ENCODE assay signal across 13 mouse cellular contexts in genomic region chr7:56460814-56461520, GRCm38 (mm10).
DNase-seq lines count a peak whose midpoint lies in the region; ATAC-seq lines count a peak whose summit lies in the region.
"Had no signal": no experiment of that assay in that cellular context is flagged by ENCODE, and none has a peak within 500 bp of the region (broad histone marks: within the 10 kb centered on the region; RNA-seq: fewer than 3 reads in every experiment).

No protein-coding gene starts in this region.

- H3K27ac ChIP-seq in hindbrain, embryonic 11.5 days (ENCODE audit: low read depth, low read length) = no peak overlapping the region
- no peak overlapping the region for H3K27ac ChIP-seq in hindbrain, embryonic 10.5 days
- H3K27ac ChIP-seq in midbrain, embryonic 13.5 days = no peak overlapping the region
- no peak overlapping the region for H3K27ac ChIP-seq in midbrain, embryonic 15.5 days
- H3K27ac ChIP-seq in forebrain, embryonic 16.5 days (ENCODE audit: low read length) = no peak overlapping the region
- H3K27ac ChIP-seq in kidney, embryonic 14.5 days (ENCODE audit: low read depth, low read length) = no peak overlapping the region
- H3K27ac ChIP-seq: liver, embryonic 15.5 days had no signal

- H3K36me3 ChIP-seq in hindbrain, embryonic 11.5 days (ENCODE audit: control insufficient read depth, insufficient read depth, low read length) = no peaks in the 10 kb centered on the region
- H3K36me3 ChIP-seq in hindbrain, embryonic 10.5 days = no peaks in the 10 kb centered on the region
- H3K36me3 ChIP-seq in midbrain, embryonic 13.5 days = no peaks in the 10 kb centered on the region
- no peaks in the 10 kb centered on the region for H3K36me3 ChIP-seq in midbrain, embryonic 15.5 days (replicated peaks)
- no peaks in the 10 kb centered on the region for H3K36me3 ChIP-seq in forebrain, embryonic 16.5 days (ENCODE audit: control insufficient read depth, insufficient read depth)
- no peaks in the 10 kb centered on the region for H3K36me3 ChIP-seq in kidney, embryonic 14.5 days (ENCODE audit: control insufficient read depth, insufficient read depth, low read length)
- H3K36me3 ChIP-seq: liver, embryonic 15.5 days had no signal

- peak; percentile 3 for DNase-seq in hindbrain, embryonic 11.5 days (ENCODE audit: low spot score)
- DNase-seq in hindbrain, embryonic 10.5 days (ENCODE audit: low spot score) = no peak
- DNase-seq in right cerebral cortex, postnatal 10 days (ENCODE audit: low spot score in 2 of 2) = peak; percentile 37 to 45
- DNase-seq in ovary, adult 18-20 months (ENCODE audit: low spot score) = no peak
- DNase-seq: cerebellum, adult 8-10 months; gastrocnemius, postnatal 25 days had no signal

- WGBS in hindbrain, embryonic 11.5 days = 79% methylated on average over 4 of the region's 4 CpGs
- WGBS in hindbrain, embryonic 10.5 days = 78% methylated on average over 4 of the region's 4 CpGs
- WGBS in midbrain, embryonic 13.5 days = 82% methylated on average over 4 of the region's 4 CpGs
- 81% methylated on average over 4 of the region's 4 CpGs for WGBS in midbrain, embryonic 15.5 days
- 83% methylated on average over 4 of the region's 4 CpGs for WGBS in forebrain, embryonic 16.5 days
- 83% methylated on average over 4 of the region's 4 CpGs for WGBS in kidney, embryonic 14.5 days

- H3K9me3 ChIP-seq in hindbrain, embryonic 11.5 days (ENCODE audit: control insufficient read depth, low read length) = no peaks in the 10 kb centered on the region
- H3K9me3 ChIP-seq in hindbrain, embryonic 10.5 days = no peaks in the 10 kb centered on the region
- no peaks in the 10 kb centered on the region for H3K9me3 ChIP-seq in midbrain, embryonic 13.5 days
- no peaks in the 10 kb centered on the region for H3K9me3 ChIP-seq in midbrain, embryonic 15.5 days
- H3K9me3 ChIP-seq in forebrain, embryonic 16.5 days (ENCODE audit: control insufficient read depth, low read length) = no peaks in the 10 kb centered on the region
- no peaks in the 10 kb centered on the region for H3K9me3 ChIP-seq in kidney, embryonic 14.5 days (ENCODE audit: control insufficient read depth, low read length)
- H3K9me3 ChIP-seq: liver, embryonic 15.5 days had no signal

- H3K4me3 ChIP-seq in hindbrain, embryonic 11.5 days (ENCODE audit: low read depth, low read length) = no peak overlapping the region
- no peak overlapping the region for H3K4me3 ChIP-seq in hindbrain, embryonic 10.5 days
- H3K4me3 ChIP-seq in midbrain, embryonic 13.5 days (replicated peaks) = no peak overlapping the region
- no peak overlapping the region for H3K4me3 ChIP-seq in midbrain, embryonic 15.5 days
- H3K4me3 ChIP-seq in forebrain, embryonic 16.5 days (replicated peaks; ENCODE audit: low read length) = no peak overlapping the region
- no peak overlapping the region for H3K4me3 ChIP-seq in kidney, embryonic 14.5 days (ENCODE audit: low read length)
- H3K4me3 ChIP-seq: liver, embryonic 15.5 days; megakaryocyte, embryonic 14.5 days had no signal

- no peak overlapping the region for H3K9ac ChIP-seq in hindbrain, embryonic 11.5 days (ENCODE audit: low read depth, low read length)
- no peak overlapping the region for H3K9ac ChIP-seq in midbrain, embryonic 13.5 days (replicated peaks)
- H3K9ac ChIP-seq in midbrain, embryonic 15.5 days = no peak overlapping the region
- no peak overlapping the region for H3K9ac ChIP-seq in forebrain, embryonic 16.5 days (replicated peaks; ENCODE audit: low read depth, low read length)
- no peak overlapping the region for H3K9ac ChIP-seq in kidney, embryonic 14.5 days (ENCODE audit: low read depth, low read length)
- H3K9ac ChIP-seq: liver, embryonic 15.5 days had no signal

- H3K4me1 ChIP-seq in hindbrain, embryonic 11.5 days (replicated peaks; ENCODE audit: control insufficient read depth, insufficient read depth, low read length) = no peaks in the 10 kb centered on the region
- no peaks in the 10 kb centered on the region for H3K4me1 ChIP-seq in hindbrain, embryonic 10.5 days (replicated peaks)
- no peaks in the 10 kb centered on the region for H3K4me1 ChIP-seq in midbrain, embryonic 13.5 days (replicated peaks)
- no peaks in the 10 kb centered on the region for H3K4me1 ChIP-seq in midbrain, embryonic 15.5 days
- H3K4me1 ChIP-seq in forebrain, embryonic 16.5 days (replicated peaks; ENCODE audit: control insufficient read depth, insufficient read depth, low read length) = no peaks in the 10 kb centered on the region
- H3K4me1 ChIP-seq in kidney, embryonic 14.5 days (ENCODE audit: control insufficient read depth, insufficient read depth, low read length) = no peaks in the 10 kb centered on the region
- H3K4me1 ChIP-seq: liver, embryonic 15.5 days; megakaryocyte, embryonic 14.5 days had no signal

- no peak overlapping the region for H3K4me2 ChIP-seq in hindbrain, embryonic 11.5 days (replicated peaks; ENCODE audit: low read depth, low read length)
- no peak overlapping the region for H3K4me2 ChIP-seq in midbrain, embryonic 13.5 days (replicated peaks)
- H3K4me2 ChIP-seq in midbrain, embryonic 15.5 days = no peak overlapping the region
- H3K4me2 ChIP-seq in forebrain, embryonic 16.5 days (ENCODE audit: low read length) = no peak overlapping the region
- H3K4me2 ChIP-seq in kidney, embryonic 14.5 days (replicated peaks; ENCODE audit: low read depth, low read length) = no peak overlapping the region
- H3K4me2 ChIP-seq: liver, embryonic 15.5 days had no signal

- ATAC-seq in hindbrain, embryonic 11.5 days (ENCODE audit: low FRiP score) = peak; percentile 60; the same call in 1 of the 2 replicates
- 0 out of 2 replicates have a peak, but pooled peaks have one; percentile 37 for ATAC-seq in midbrain, embryonic 13.5 days
- no peak for ATAC-seq in midbrain, embryonic 15.5 days (replicated peaks)
- ATAC-seq in forebrain, embryonic 16.5 days = 0 out of 2 replicates have a peak, but pooled peaks have one; percentile 23
- no peak for ATAC-seq in kidney, embryonic 14.5 days (ENCODE audit: low FRiP score, low TSS enrichment)
- ATAC-seq: intestine, embryonic 16.5 days had no signal

- no peaks in the 10 kb centered on the region for H3K27me3 ChIP-seq in hindbrain, embryonic 11.5 days (ENCODE audit: control insufficient read depth, insufficient read depth, low read length)
- no peaks in the 10 kb centered on the region for H3K27me3 ChIP-seq in hindbrain, embryonic 10.5 days (ENCODE audit: insufficient read depth, poor library complexity, severe bottlenecking)
- no peaks in the 10 kb centered on the region for H3K27me3 ChIP-seq in midbrain, embryonic 13.5 days
- no peaks in the 10 kb centered on the region for H3K27me3 ChIP-seq in midbrain, embryonic 15.5 days (replicated peaks)
- H3K27me3 ChIP-seq in forebrain, embryonic 16.5 days (replicated peaks; ENCODE audit: control insufficient read depth, insufficient read depth, low read length) = no peaks in the 10 kb centered on the region
- H3K27me3 ChIP-seq in kidney, embryonic 14.5 days (ENCODE audit: control insufficient read depth, insufficient read depth, low read length) = no peaks in the 10 kb centered on the region
- H3K27me3 ChIP-seq: liver, embryonic 15.5 days; megakaryocyte, embryonic 14.5 days had no signal

Comparison
In these comparisons a context has a peak if more than half of its experiments do, and no peak if none do; other contexts are left out.
1. ATAC-seq: peak in hindbrain, embryonic 11.5 days (single experiment), midbrain, embryonic 13.5 days (single experiment) and forebrain, embryonic 16.5 days (single experiment); none in midbrain, embryonic 15.5 days (single experiment) and kidney, embryonic 14.5 days (single experiment).
2. DNase-seq: peak in hindbrain, embryonic 11.5 days (single experiment) and right cerebral cortex, postnatal 10 days (2 of 2); none in hindbrain, embryonic 10.5 days (single experiment) and ovary, adult 18-20 months (single experiment).